Mouse (Mus musculus) liver, adult 2 months (tissue): ENCODE measurements around the gene Rassf5.

Experiments
- CTCF ChIP-seq: fragments of 200-500 bp; IDR thresholded peaks from 2 replicates; pipeline ENCODE4 v1.5.1; 2011; ENCODE audit warnings: low read depth, low read length, control low read depth
- POLR2A ChIP-seq: fragments of 200-500 bp; IDR thresholded peaks from 2 replicates; pipeline ENCODE4 v1.6.1; 2011; ENCODE audit warnings: low read length, control low read depth; ENCODE audit not compliant: insufficient read depth; ENCODE audit errors: extremely low read depth

GRCm38 (mm10) chr1:131199976-131200375 is 45.1 kb downstream of the Rassf5 start:
- TF ChIP-seq CTCF: no peak
- no peak for TF ChIP-seq POLR2A
